Mouse (Mus musculus) CH12.LX (cell line): ENCODE data around the gene Marc1. TPM values are rescaled to one million over a fixed set of nuclear protein-coding genes. Genes with fewer than 3 reads are reported as not detected.

Experiments used
- DNase-seq: peaks from one replicate; pipeline ENCODE4 v3.0.0-alpha.2; 2013; ENCODE audit errors: extremely low read depth
- H3K27ac ChIP-seq: 2 replicates; pipeline ENCODE4 v1.5.1; 2012; ENCODE audit warnings: low read depth, mild to moderate bottlenecking, control low read depth, moderate library complexity; ENCODE audit not compliant: insufficient read depth
- H3K27me3 ChIP-seq: replicated peaks from 2 replicates; pipeline ENCODE3; 2012; ENCODE audit warnings: inconsistent platforms
- H3K36me3 ChIP-seq, 2 experiments: replicated peaks in 1 of 2; 2 replicates each; pipeline versions ENCODE3 to v1.6.1; 2012; ENCODE audit warnings: inconsistent platforms in 1 of 2, low read length in 1 of 2, mild to moderate bottlenecking in 1 of 2, mixed read lengths in 1 of 2, moderate library complexity in 1 of 2; ENCODE audit not compliant: control insufficient read depth in 1 of 2, insufficient read depth in 1 of 2
- H3K4me1 ChIP-seq, 2 experiments: 2 replicates each; pipeline ENCODE4 v1.6.1; 2012; ENCODE audit warnings: inconsistent platforms in 1 of 2, moderate library complexity in 1 of 2; ENCODE audit not compliant: insufficient read depth in 2 of 2, control insufficient read depth in 1 of 2
- H3K4me2 ChIP-seq: 2 replicates; pipeline ENCODE4 v1.6.1; 2012; ENCODE audit warnings: low read depth, mild to moderate bottlenecking, control low read depth; ENCODE audit not compliant: poor library complexity, insufficient read depth, severe bottlenecking
- H3K4me3 ChIP-seq, 3 experiments: fragments of 150-350 bp in 1 of 3; sonication (generic) in 1 of 3; replicated peaks in 1 of 3; 2 replicates each; pipeline versions ENCODE3 to v1.5.1; 2011 to 2012; ENCODE audit warnings: low read depth in 2 of 3, low read length in 2 of 3, mild to moderate bottlenecking in 2 of 3, moderate library complexity in 2 of 3, control low read depth in 1 of 3, improper control_type of control experiment in 1 of 3, inconsistent platforms in 1 of 3, mixed read lengths in 1 of 3; ENCODE audit not compliant: poor library complexity in 1 of 3
- H3K79me2 ChIP-seq: replicated peaks from 2 replicates; pipeline ENCODE4 v1.6.1; 2012; ENCODE audit warnings: mild to moderate bottlenecking, moderate library complexity; ENCODE audit not compliant: control insufficient read depth, poor library complexity, insufficient read depth, severe bottlenecking; ENCODE audit errors: extremely low read depth
- H3K9ac ChIP-seq: 2 replicates; pipeline ENCODE4 v1.6.1; 2012; ENCODE audit warnings: low read depth, mild to moderate bottlenecking, control low read depth, moderate library complexity; ENCODE audit not compliant: insufficient read depth
- H3K9me3 ChIP-seq: replicated peaks from 2 replicates; pipeline ENCODE3; 2012; ENCODE audit warnings: low read length, inconsistent platforms, mixed read lengths
- BHLHE40 ChIP-seq: IDR thresholded peaks from 2 replicates; pipeline ENCODE4 v1.6.1; 2011; ENCODE audit warnings: mild to moderate bottlenecking, low read depth, low read length, improper control_type of control experiment
- CHD1 ChIP-seq: IDR thresholded peaks from 2 replicates; pipeline ENCODE4 v1.6.1; 2012; ENCODE audit warnings: low read depth, low read length, improper control_type of control experiment, inconsistent platforms
- CTCF ChIP-seq, 2 experiments: IDR thresholded peaks in 1 of 2; conservative IDR thresholded peaks in 1 of 2; 2 replicates each; pipeline ENCODE4 v1.5.1; 2011 to 2012; ENCODE audit warnings: low read depth in 2 of 2, low read length in 2 of 2, improper control_type of control experiment in 1 of 2, inconsistent platforms in 1 of 2, mild to moderate bottlenecking in 1 of 2, moderate library complexity in 1 of 2
- E2F4 ChIP-seq: IDR thresholded peaks from 2 replicates; pipeline ENCODE4 v1.6.1; 2011; ENCODE audit warnings: low read depth, low read length, improper control_type of control experiment; ENCODE audit not compliant: insufficient replicate concordance
- ELF1 ChIP-seq: IDR thresholded peaks from 2 replicates; pipeline ENCODE4 v1.6.1; 2014; ENCODE audit warnings: low read depth, mild to moderate bottlenecking, inconsistent platforms, low read length, improper control_type of control experiment
- EP300 ChIP-seq: IDR thresholded peaks from 2 replicates; pipeline ENCODE4 v1.6.1; 2011; ENCODE audit warnings: low read length, improper control_type of control experiment
- GABPA ChIP-seq: IDR thresholded peaks from 2 replicates; pipeline ENCODE4 v1.6.1; 2012; ENCODE audit warnings: low read depth, low read length, improper control_type of control experiment, inconsistent platforms; ENCODE audit not compliant: insufficient replicate concordance
- HCFC1 ChIP-seq: IDR thresholded peaks from 2 replicates; pipeline ENCODE4 v1.6.1; 2012; ENCODE audit warnings: low read depth, mild to moderate bottlenecking, inconsistent platforms, low read length, improper control_type of control experiment
- MAFK ChIP-seq: IDR thresholded peaks from 2 replicates; pipeline ENCODE4 v1.6.1; 2011; ENCODE audit warnings: low read length, improper control_type of control experiment; ENCODE audit not compliant: insufficient replicate concordance
- MYC ChIP-seq: IDR thresholded peaks from 2 replicates; pipeline ENCODE4 v1.6.1; 2011; ENCODE audit warnings: low read depth, mild to moderate bottlenecking, improper control_type of control experiment, low read length
- NELFE ChIP-seq: IDR thresholded peaks from 2 replicates; pipeline ENCODE4 v1.6.1; 2011; ENCODE audit warnings: low read depth, low read length, improper control_type of control experiment
- PAX5 ChIP-seq: IDR thresholded peaks from 2 replicates; pipeline ENCODE4 v1.6.1; 2012; ENCODE audit warnings: low read length, inconsistent platforms, mixed read lengths
- POLR2A ChIP-seq: IDR thresholded peaks from 2 replicates; pipeline ENCODE4 v1.6.1; 2011; ENCODE audit warnings: low read depth, mild to moderate bottlenecking, improper control_type of control experiment, low read length
- RAD21 ChIP-seq: IDR thresholded peaks from 2 replicates; pipeline ENCODE4 v1.6.1; 2011; ENCODE audit warnings: low read depth, mild to moderate bottlenecking, low read length, improper control_type of control experiment, moderate library complexity
- SMC3 ChIP-seq: IDR thresholded peaks from 2 replicates; pipeline ENCODE4 v1.6.1; 2011; ENCODE audit warnings: low read depth, low read length, improper control_type of control experiment
- TCF12 ChIP-seq: IDR thresholded peaks from 2 replicates; pipeline ENCODE4 v1.6.1; 2014; ENCODE audit warnings: low read depth, mild to moderate bottlenecking, inconsistent platforms, low read length, improper control_type of control experiment
- UBTF ChIP-seq: IDR thresholded peaks from 2 replicates; pipeline ENCODE4 v1.6.1; 2012; ENCODE audit warnings: low read depth, mild to moderate bottlenecking, inconsistent platforms, low read length, improper control_type of control experiment, moderate library complexity
- USF2 ChIP-seq: conservative IDR thresholded peaks from 2 replicates; pipeline ENCODE4 v1.6.1; 2011; ENCODE audit warnings: low read depth, low read length, improper control_type of control experiment
- ZMIZ1 ChIP-seq: IDR thresholded peaks from 2 replicates; pipeline ENCODE4 v1.6.1; 2012; ENCODE audit warnings: low read depth, mild to moderate bottlenecking, inconsistent platforms, low read length, improper control_type of control experiment
- dilution Hi-C: fragments of 300-500 bp; cut with MboI; formaldehyde crosslinking; loops from 2 replicates; pipeline ENCODE4 v1.14.3; 2020; ENCODE audit warnings: low sequenced_read_pairs; ENCODE audit not compliant: extremely low pct_unique_long_range_greater_than_20kb, extremely low pct_ligation_motif_present
- in situ Hi-C: fragments of 300-500 bp; cut with MboI; formaldehyde crosslinking; loops from 3 replicates; pipeline ENCODE4 v1.14.3; 2019; ENCODE audit warnings: low sequenced_read_pairs, low pct_ligation_motif_present, low pct_unique_long_range_greater_than_20kb, mixed read lengths
- polyA plus RNA-seq: library from polyadenylated mRNA; unstranded; fragments of >175 nt; gene quantifications from 2 replicates; pipeline ENCODE4 v1.2.1, GENCODE M21; 2012; ENCODE audit warnings: low read depth; ENCODE audit not compliant: insufficient read length
- total RNA-seq, 2 experiments: library from RNA; depleted of rRNA; stranded (reverse); fragments of 300-350 nt in 1 of 2; fragments of >200 nt in 1 of 2; gene quantifications; 2 replicates each; pipeline ENCODE4 v1.2.3; 2012 to 2014

Marc1 gene
- total and polyA plus RNA-seq, 3 experiments, result not detected

- Histone ChIP-seq H3K4me2 (no peak overlapping the region), H3K4me1 (no peaks in the 10 kb centered on the region), H3K36me3 (no peaks in the 10 kb centered on the region), H3K4me3 (no peak overlapping the region), H3K9me3 (no peaks in the 10 kb centered on the region), H3K79me2 (no peaks in the 10 kb centered on the region), H3K27ac (no peak overlapping the region), H3K9ac (no peak overlapping the region), H3K27me3 (no peaks in the 10 kb centered on the region)
- in situ Hi-C loops, result no loop called here
- dilution Hi-C loops, result no loop called here
- peak; percentile 67 for DNase-seq
- TF ChIP-seq RAD21 (peak; percentile 60), SMC3 (peak; percentile 42), USF2 (no peak), CTCF (conservative IDR thresholded peaks at IDR 0.05 in 1 of 2, IDR thresholded peaks at IDR 0.05 in 1 of 2; ENCODE audit: low read depth in 2 of 2, low read length in 2 of 2) (peak; percentile 74 to 87), BHLHE40 (0 out of 2 replicates have a peak, but pooled peaks have one; percentile 6)
These were observed 20.0 kb downstream of the Marc1 start for GRCm38 (mm10) chr1:184791109-184791508.

DNA sequence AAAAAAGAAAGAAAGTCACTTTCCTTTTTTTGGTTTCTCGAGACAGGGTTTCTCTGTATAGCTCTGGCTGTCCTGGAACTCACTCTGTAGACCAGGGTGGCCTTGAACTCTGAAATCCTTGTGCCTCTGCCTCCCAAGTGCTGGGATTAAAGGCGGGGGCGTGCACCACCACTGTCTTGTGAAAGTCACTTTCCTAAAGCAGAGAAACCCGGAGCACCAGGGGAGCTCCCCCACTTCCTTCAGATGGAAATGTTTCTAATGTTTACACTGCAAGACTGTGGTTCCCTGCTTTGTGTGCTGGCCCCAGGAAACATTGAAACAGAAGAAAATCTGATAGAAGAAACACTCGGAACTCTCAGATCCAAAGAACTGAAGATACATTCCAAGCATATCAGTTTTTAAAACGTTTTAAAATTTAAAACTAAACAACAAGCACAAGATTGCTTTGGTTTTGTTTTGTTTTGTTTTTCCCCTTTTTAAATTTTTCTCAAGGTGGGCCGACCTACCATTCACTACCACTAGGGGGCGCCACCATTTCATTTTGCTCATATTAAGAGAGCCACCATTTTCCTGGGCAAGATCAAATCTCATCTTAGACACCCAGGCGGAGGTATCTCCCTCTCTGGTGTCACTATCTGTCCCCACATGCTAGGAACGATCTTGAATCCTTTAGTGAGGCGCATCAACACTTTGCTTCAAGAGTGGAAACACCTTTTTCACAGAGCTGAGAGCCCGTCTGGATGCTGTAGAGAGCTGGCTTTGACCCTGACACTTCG, 24.5 kb downstream of the Marc1 start:
- H3K79me2 ChIP-seq, result no peaks in the 10 kb centered on the region; the same call in 1 of the 2 replicates
- dilution Hi-C loops, result no loop called here
- no peaks in the 10 kb centered on the region for H3K27me3 ChIP-seq
- no peaks in the 10 kb centered on the region for H3K9me3 ChIP-seq
- in situ Hi-C loops, result no loop called here
- no peak overlapping the region for H3K9ac ChIP-seq
- no peak overlapping the region for H3K4me2 ChIP-seq
- DNase-seq, result no peak
- H3K4me1 ChIP-seq, result peaks cover 0 to 3% of the 10 kb centered on the region in 2 experiments; a peak in 1 of 4 replicates
- TF ChIP-seq MYC (no peak), ELF1 (no peak), SMC3 (no peak), CHD1 (no peak), CTCF (conservative IDR thresholded peaks at IDR 0.05 in 1 of 2, IDR thresholded peaks at IDR 0.05 in 1 of 2; ENCODE audit: low read depth in 2 of 2, low read length in 2 of 2) (peak; percentile 51 to 61), TCF12 (no peak)
- H3K4me3 ChIP-seq, result no peak overlapping the region
- no peaks in the 10 kb centered on the region for H3K36me3 ChIP-seq
- no peak overlapping the region for H3K27ac ChIP-seq

DNA sequence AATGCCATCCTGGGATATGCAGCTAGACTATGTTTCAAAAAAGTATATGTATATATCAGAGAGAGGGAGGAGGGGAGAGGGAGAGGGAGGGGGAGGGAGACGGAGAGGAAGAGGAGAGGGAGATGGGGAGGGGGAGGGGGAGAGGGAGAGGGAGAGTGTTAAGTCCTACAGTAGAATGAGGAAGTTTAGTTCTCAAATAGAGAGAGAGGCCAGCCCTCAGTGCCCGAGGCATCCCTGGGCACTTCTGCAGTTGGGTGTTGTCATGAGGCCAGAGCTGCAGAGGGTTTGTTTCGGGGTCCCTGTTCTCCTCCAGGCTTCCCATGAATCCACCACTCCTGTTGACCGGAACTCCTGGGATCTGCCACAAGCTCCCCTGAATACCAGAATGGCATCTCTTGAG, 27.5 kb downstream of the Marc1 start:
- H3K36me3 ChIP-seq, result no peaks in the 10 kb centered on the region
- TF ChIP-seq GABPA (no peak), ZMIZ1 (no peak), TCF12 (no peak), MAFK (no peak), USF2 (no peak), UBTF (no peak), HCFC1 (no peak), E2F4 (no peak), PAX5 (no peak), EP300 (no peak), CHD1 (no peak), BHLHE40 (no peak), NELFE (no peak), POLR2A (no peak)
- in situ Hi-C loops, result no loop called here
- no peaks in the 10 kb centered on the region for H3K27me3 ChIP-seq
- peaks cover 0 to 3% of the 10 kb centered on the region in 2 experiments; a peak in 1 of 4 replicates for H3K4me1 ChIP-seq
- H3K9me3 ChIP-seq, result no peaks in the 10 kb centered on the region
- no peak overlapping the region for H3K4me3 ChIP-seq
- H3K27ac ChIP-seq, result no peak overlapping the region
- no peak for DNase-seq
- H3K9ac ChIP-seq, result no peak overlapping the region
- H3K79me2 ChIP-seq, result no peaks in the 10 kb centered on the region; the same call in 1 of the 2 replicates
- no peak overlapping the region for H3K4me2 ChIP-seq
- dilution Hi-C loops, result no loop called here
